Mouse (Mus musculus) midbrain, embryonic 13.5 days (tissue): ENCODE data around the gene Tarsl2. TPM values are rescaled to one million over a fixed set of nuclear protein-coding genes. Genes with fewer than 3 reads are reported as not detected.

ENCODE experiments used
- ATAC-seq: fragments of 200-750 bp; cut with Nextera tagmentation; 2 replicates; pipeline ENCODE4 v1.8.0; 2017; ENCODE audit warnings: mild to moderate bottlenecking, moderate TSS enrichment, moderate library complexity
- H3K27ac ChIP-seq: fragments of 300-500 bp; sonication (generic); 2 replicates; pipeline ENCODE4 v1.5.1; 2015; ENCODE audit warnings: inconsistent platforms, mild to moderate bottlenecking, moderate library complexity
- H3K27me3 ChIP-seq: fragments of 300-500 bp; sonication (generic); 2 replicates; pipeline ENCODE4 v1.6.1; 2015; ENCODE audit warnings: mild to moderate bottlenecking, inconsistent platforms
- H3K36me3 ChIP-seq: fragments of 300-500 bp; sonication (generic); 2 replicates; pipeline ENCODE4 v1.6.1; 2015; ENCODE audit warnings: mild to moderate bottlenecking, inconsistent platforms
- H3K4me1 ChIP-seq: fragments of 300-500 bp; sonication (generic); replicated peaks from 2 replicates; pipeline ENCODE4 v1.6.1; 2015; ENCODE audit warnings: inconsistent platforms
- H3K4me2 ChIP-seq: fragments of 300-500 bp; sonication (generic); replicated peaks from 2 replicates; pipeline ENCODE4 v1.6.1; 2015; ENCODE audit warnings: moderate library complexity, mild to moderate bottlenecking, inconsistent platforms
- H3K4me3 ChIP-seq: fragments of 300-500 bp; sonication (generic); replicated peaks from 2 replicates; pipeline ENCODE4 v1.5.1; 2015; ENCODE audit warnings: mild to moderate bottlenecking, inconsistent platforms
- H3K9ac ChIP-seq: fragments of 300-500 bp; sonication (generic); replicated peaks from 2 replicates; pipeline ENCODE4 v1.6.1; 2015; ENCODE audit warnings: mild to moderate bottlenecking, inconsistent platforms
- H3K9me3 ChIP-seq: fragments of 300-500 bp; sonication (generic); 2 replicates; pipeline ENCODE4 v1.6.1; 2016; ENCODE audit warnings: mild to moderate bottlenecking, inconsistent platforms
- WGBS: fragments of 180-500 bp; shearing (Covaris S2); methylation state at CpG from one replicate; pipeline ENCODE4 v1.1.7; 2015; 5-methylcytosine and 5-hydroxymethylcytosine counted together
- polyA plus RNA-seq: library from polyadenylated mRNA; unstranded; fragments of >200 nt; fragmentation: Nextera tagmentation; extraction: Ambion mirVana; gene quantifications from 2 replicates; pipeline ENCODE4 v1.2.1, GENCODE M21; 2015

Tarsl2 gene
- 10.1 and 11.2 TPM in 2 replicates for polyA plus RNA-seq

DNA sequence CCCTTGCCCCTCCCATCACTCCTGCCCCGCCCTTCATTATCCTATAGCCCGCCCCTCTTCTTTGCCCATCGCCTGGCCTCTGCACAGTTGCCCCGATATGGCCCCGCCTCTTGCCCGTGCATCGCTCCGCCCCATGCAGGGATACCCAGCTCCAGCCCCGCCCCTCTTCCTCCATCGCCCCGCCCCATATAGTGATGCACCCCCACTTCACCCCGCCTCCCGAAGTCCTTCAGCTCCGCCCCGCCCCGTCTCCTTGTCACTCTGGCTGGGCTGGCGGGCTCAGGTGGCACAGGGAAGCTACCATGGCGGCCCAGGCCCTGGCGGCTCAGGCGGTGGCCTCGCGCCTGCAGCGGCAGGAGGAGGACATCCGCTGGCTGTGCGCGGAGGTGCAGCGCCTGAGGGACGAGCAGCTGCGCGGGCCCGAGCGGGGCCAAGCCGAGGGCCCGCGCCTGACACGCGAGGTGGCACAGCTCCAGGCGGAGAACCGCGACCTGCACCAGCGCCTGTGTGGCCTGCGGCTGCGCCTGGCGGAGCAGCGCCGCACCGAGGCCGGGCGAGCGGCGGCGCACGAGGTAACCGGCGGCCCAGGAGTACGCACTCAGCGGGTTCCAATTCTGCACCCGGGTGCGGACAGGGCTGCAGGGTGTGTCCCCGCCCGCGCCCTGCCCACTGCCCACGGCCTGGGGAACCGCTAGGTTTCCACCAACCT, at the start of gene Tarsl2:
TSS of gene Tarsl2 (plus strand) at position 256 of the 709 bp plus-strand sequence.
- peak within 1 kb of the TSS; percentile 67 for H3K4me2 ChIP-seq
- H3K4me3 ChIP-seq = peak within 1 kb of the TSS; percentile 60
- under 1% methylated on average over 61 of the region's 64 CpGs for WGBS
- H3K9ac ChIP-seq = peak within 1 kb of the TSS; percentile 76
- H3K36me3 ChIP-seq = peaks cover 24% of the 10 kb centered on the region
- peak; percentile 98 for ATAC-seq
- peaks cover 20% of the 10 kb centered on the region for H3K27me3 ChIP-seq
- H3K9me3 ChIP-seq = peaks cover 9% of the 10 kb centered on the region
- peak within 1 kb of the TSS; percentile 85 for H3K27ac ChIP-seq
- H3K4me1 ChIP-seq = peaks cover 7% of the 10 kb centered on the region

DNA sequence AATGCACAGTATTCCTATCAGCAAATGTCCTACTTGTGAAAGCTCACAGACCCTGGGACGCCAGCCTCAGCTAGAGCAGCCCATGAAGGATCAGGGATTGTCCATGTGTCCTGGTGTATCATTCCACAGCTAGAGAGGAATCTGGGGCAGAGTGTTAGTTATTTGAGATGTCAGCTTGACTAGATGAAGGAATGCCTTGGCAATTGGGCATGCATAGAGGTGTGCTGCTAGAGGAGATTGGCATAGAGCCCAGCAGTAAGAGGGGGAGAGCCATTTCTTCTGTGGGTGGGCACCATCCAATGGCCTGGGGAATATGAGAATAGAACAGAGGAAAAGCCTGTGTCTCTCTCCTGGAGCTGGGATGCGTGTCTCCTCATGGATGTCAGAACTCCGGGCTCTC, 38.6 kb upstream of the Tarsl2 start:
- Histone ChIP-seq H3K9me3 (no peaks in the 10 kb centered on the region), H3K4me3 (no peak overlapping the region), H3K27me3 (no peaks in the 10 kb centered on the region), H3K4me1 (0 out of 2 replicates have a peak, but pooled peaks cover 3% of the 10 kb centered on the region), H3K36me3 (no peaks in the 10 kb centered on the region), H3K27ac (no peak overlapping the region), H3K4me2 (no peak overlapping the region), H3K9ac (no peak overlapping the region)
- 94% methylated on average over 3 of the region's 3 CpGs for WGBS
- no peak for ATAC-seq

DNA sequence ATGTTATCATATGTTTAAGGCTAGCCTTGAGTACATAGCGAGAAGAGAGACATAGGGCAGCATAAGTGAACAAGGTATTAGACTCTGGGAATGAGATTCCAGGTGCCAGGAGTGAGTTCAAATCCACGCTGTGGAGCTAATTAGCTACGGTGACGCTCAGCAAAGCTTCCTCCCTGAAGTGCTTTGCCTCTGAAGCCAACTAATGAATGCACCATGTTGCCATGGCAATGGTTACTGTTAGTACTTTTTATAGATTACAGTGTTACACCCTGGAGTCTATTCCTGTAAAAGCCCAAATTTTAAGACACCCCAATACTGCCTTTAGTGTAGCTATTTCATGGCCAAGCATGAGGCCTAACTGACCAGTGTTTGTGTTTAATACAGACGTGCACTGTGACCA, 37.7 kb upstream of the Tarsl2 start:
- Histone ChIP-seq H3K4me2 (no peak overlapping the region), H3K9me3 (no peaks in the 10 kb centered on the region), H3K36me3 (no peaks in the 10 kb centered on the region), H3K4me1 (0 out of 2 replicates have a peak, but pooled peaks cover 3% of the 10 kb centered on the region), H3K27ac (no peak overlapping the region), H3K4me3 (no peak overlapping the region), H3K27me3 (no peaks in the 10 kb centered on the region), H3K9ac (no peak overlapping the region)
- no peak for ATAC-seq
- WGBS = 67% methylated on average over 5 of the region's 5 CpGs

DNA sequence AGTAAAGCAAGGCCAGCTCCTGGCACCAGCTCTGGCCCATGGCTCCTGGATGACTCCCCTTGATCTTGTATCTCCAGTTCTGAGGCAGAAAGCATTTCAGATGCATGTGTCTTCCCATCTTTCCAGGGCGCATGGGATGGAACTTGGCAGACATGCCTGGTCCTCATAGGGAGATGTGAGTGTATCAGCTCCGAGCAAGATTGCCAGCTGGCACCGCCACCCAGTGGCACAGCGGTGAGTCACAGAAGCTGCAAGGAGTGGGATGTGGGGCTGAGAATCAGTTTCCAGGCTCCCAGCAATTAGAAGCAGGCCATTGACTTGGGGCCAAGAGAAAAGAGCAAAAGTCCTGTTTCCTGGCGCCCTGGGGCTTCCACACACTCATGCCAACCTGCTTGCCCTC, 34.5 kb upstream of the Tarsl2 start:
- no peak for ATAC-seq
- H3K4me2 ChIP-seq = no peak overlapping the region
- H3K9ac ChIP-seq = no peak overlapping the region
- 73% methylated on average over 5 of the region's 5 CpGs for WGBS
- no peak overlapping the region for H3K4me3 ChIP-seq
- H3K4me1 ChIP-seq = 0 out of 2 replicates have a peak, but pooled peaks cover 3% of the 10 kb centered on the region
- no peaks in the 10 kb centered on the region for H3K27me3 ChIP-seq
- H3K27ac ChIP-seq = no peak overlapping the region
- no peaks in the 10 kb centered on the region for H3K36me3 ChIP-seq
- no peaks in the 10 kb centered on the region for H3K9me3 ChIP-seq

DNA sequence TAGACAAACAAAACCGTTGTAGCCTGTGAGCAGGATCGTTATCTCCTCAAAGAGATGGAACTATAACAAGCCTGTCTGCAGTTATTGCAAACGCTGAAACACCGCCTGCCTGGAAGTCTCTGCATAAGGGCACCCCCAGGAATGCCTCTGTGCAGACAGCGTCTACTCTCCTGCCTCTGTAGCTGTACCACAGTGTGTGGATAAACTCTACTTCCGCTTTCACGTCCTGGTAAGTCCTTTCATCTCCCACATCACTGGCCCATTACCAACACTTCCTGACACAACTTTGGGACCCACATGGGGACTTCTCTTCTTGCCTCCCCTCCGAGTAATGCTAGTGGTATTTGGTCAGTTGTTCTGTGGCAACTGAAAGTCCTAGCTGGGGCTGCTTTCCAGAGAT, 34.0 kb upstream of the Tarsl2 start:
- no peaks in the 10 kb centered on the region for H3K36me3 ChIP-seq
- H3K9ac ChIP-seq = no peak overlapping the region
- WGBS = 78% methylated on average over 8 of the region's 8 CpGs
- H3K4me2 ChIP-seq = no peak overlapping the region
- H3K27me3 ChIP-seq = no peaks in the 10 kb centered on the region
- 0 out of 2 replicates have a peak, but pooled peaks cover 3% of the 10 kb centered on the region for H3K4me1 ChIP-seq
- no peaks in the 10 kb centered on the region for H3K9me3 ChIP-seq
- H3K27ac ChIP-seq = no peak overlapping the region
- no peak overlapping the region for H3K4me3 ChIP-seq
- ATAC-seq = no peak

DNA sequence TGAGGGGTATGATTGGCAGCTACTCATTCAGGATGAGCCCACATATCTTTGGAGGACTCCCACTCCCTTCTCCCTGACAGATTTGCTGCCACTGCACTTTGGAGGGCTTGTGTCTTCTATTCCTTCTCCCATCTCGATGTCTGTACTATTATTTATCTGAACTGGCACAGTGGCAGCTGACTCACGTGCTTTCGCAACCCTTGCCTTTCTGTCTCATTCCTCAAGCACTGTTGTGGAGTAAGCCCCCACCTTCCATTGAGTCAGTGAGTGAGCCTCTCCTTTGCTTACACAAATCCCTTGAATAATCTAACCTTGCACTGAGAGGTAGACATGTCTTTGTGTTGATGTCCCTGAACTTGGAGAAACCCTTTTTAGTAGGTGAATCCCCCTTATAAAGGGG, 33.4 kb upstream of the Tarsl2 start:
- no peaks in the 10 kb centered on the region for H3K36me3 ChIP-seq
- H3K4me3 ChIP-seq = no peak overlapping the region
- H3K27ac ChIP-seq = no peak overlapping the region
- ATAC-seq = no peak
- H3K27me3 ChIP-seq = no peaks in the 10 kb centered on the region
- 88% methylated on average over 3 of the region's 3 CpGs for WGBS
- H3K4me2 ChIP-seq = no peak overlapping the region
- H3K9me3 ChIP-seq = no peaks in the 10 kb centered on the region
- H3K4me1 ChIP-seq = 0 out of 2 replicates have a peak, but pooled peaks cover 3% of the 10 kb centered on the region
- H3K9ac ChIP-seq = no peak overlapping the region

DNA sequence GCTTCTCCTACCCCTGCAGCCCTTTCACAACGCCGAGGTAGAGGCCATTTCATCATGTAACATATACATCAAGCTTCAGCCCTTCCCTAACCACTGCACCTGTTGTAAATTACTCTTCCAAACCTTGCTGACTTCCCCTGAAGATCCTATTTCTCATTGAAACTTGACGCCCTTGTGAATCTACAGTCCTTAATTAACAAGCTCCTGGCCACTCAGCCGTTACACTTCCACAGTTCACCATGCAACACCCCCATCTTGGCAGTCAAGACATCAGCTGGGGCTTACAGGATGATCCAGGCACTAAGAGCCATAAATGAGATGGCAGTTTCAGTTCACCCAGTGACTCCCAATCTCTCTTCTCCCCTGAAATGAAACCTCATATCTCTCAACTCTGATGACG, 31.0 kb upstream of the Tarsl2 start:
- H3K4me1 ChIP-seq = no peaks in the 10 kb centered on the region
- 83% methylated on average over 5 of the region's 5 CpGs for whole genome bisulfite sequencing
- H3K9me3 ChIP-seq = no peaks in the 10 kb centered on the region
- no peak overlapping the region for H3K9ac ChIP-seq
- H3K36me3 ChIP-seq = no peaks in the 10 kb centered on the region
- no peaks in the 10 kb centered on the region for H3K27me3 ChIP-seq
- no peak overlapping the region for H3K4me3 ChIP-seq
- H3K27ac ChIP-seq = no peak overlapping the region
- no peak overlapping the region for H3K4me2 ChIP-seq
- ATAC-seq = no peak

DNA sequence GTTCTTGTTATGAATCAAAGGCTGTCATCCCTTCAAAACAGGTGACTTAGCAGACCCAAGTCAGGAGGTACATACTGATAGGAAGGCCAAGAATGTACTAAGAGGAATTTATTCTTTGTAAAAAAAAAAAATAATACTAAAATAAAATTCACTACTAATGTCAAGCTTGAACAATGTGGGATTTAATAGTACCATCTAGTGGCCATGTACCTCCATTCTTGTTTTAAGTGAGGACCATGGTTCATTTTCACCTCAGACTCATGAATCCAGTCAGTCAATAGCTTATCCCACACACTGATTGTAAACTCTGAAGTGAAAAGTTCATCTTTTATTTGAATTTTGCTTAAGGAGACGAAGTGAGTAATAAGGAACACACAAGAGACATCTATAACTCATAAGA, 25.9 kb upstream of the Tarsl2 start:
- no peak for ATAC-seq
- Histone ChIP-seq H3K9me3 (no peaks in the 10 kb centered on the region), H3K4me3 (no peak overlapping the region), H3K36me3 (no peaks in the 10 kb centered on the region), H3K4me1 (no peaks in the 10 kb centered on the region), H3K4me2 (no peak overlapping the region), H3K27ac (no peak overlapping the region), H3K9ac (no peak overlapping the region), H3K27me3 (no peaks in the 10 kb centered on the region)
- WGBS = 61% methylated on average over 1 of the region's 1 CpGs

DNA sequence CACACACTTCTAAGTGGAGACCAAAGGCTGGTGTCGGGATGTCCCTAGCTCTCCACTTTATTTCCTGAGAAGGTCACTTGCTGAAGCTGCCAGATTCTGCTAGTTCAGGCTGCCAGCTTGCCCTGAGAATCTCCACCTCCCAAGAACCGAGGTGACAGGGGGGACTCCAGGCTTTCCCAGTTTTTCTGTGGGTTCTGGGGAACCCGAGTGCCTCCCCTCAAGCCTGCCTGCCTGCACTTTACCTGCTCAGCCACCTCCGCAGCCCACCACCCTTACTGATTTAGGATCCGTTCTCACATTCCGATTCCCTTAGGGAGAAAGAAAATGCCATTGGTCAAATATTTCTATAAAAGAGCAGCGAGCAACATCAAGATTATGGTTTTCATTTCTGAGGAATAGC, 24.0 kb upstream of the Tarsl2 start:
- H3K9ac ChIP-seq = no peak overlapping the region
- WGBS = 83% methylated on average over 7 of the region's 7 CpGs
- H3K27me3 ChIP-seq = no peaks in the 10 kb centered on the region
- no peaks in the 10 kb centered on the region for H3K36me3 ChIP-seq
- H3K9me3 ChIP-seq = no peaks in the 10 kb centered on the region
- no peaks in the 10 kb centered on the region for H3K4me1 ChIP-seq
- no peak overlapping the region for H3K4me3 ChIP-seq
- H3K27ac ChIP-seq = no peak overlapping the region
- H3K4me2 ChIP-seq = no peak overlapping the region
- no peak for ATAC-seq

DNA sequence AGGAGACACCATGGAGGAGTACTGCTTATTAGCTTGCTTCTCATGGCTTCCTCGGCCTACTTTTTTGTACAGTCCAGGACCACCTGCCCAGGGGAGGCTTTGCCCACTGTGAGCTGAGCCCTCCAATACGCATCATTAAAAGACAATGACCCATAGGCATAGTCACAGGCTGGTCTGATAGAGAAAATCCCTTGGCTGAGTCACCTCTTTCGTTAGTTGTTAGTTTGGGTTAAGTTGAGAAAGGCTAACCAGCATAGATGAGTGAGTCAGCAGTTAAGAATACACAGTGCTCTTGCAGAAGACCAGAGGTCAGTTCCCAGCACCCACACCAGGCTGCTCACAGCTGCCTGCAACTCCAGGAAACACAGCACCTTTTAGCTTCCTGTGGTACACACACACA, 21.4 kb upstream of the Tarsl2 start:
- H3K9me3 ChIP-seq = no peaks in the 10 kb centered on the region
- WGBS = 91% methylated on average over 3 of the region's 3 CpGs
- no peak overlapping the region for H3K27ac ChIP-seq
- no peaks in the 10 kb centered on the region for H3K4me1 ChIP-seq
- H3K4me2 ChIP-seq = no peak overlapping the region
- no peaks in the 10 kb centered on the region for H3K27me3 ChIP-seq
- ATAC-seq = no peak
- H3K4me3 ChIP-seq = no peak overlapping the region
- H3K9ac ChIP-seq = no peak overlapping the region
- H3K36me3 ChIP-seq = no peaks in the 10 kb centered on the region

DNA sequence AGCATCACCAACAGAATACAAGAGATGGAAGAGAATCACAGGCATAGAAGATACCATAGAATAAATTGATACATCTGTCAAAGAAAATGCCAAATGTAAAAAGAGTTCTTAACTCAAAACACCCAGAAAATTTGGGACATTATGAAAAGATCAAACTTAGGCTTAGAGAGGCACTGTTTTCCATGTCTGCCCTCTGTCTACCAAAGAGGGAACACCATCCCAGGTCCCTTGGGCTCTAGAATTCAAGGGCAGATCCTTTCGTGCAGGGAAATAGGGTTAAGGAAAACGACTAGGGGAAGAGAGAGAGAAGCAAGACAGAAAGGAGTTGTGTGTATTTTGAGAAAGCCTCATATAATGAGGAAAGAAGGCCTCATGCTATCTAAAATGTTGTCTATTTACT, 19.2 kb upstream of the Tarsl2 start:
- no peak for ATAC-seq

DNA sequence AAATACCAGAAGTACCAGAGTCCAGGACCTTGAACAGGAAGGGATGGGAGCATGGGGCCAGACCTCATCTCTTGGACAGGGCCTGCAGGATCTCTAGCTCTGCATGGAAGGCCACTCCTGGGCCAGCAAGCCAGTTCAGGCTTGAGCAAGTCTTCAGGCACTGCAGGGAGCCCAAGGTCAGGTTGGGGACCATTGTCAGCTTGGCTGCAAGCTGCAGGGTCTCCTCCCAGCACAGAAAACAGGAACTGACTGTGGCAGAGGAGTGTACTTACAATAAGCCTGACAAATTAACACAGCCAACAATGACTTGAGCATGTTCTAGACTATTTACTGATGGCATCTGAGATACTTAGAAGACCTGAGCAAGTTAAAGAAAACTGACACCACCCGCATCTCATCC, 14.9 kb upstream of the Tarsl2 start:
- Histone ChIP-seq H3K4me3 (no peak overlapping the region), H3K4me1 (no peaks in the 10 kb centered on the region), H3K27me3 (no peaks in the 10 kb centered on the region), H3K9me3 (no peaks in the 10 kb centered on the region), H3K9ac (no peak overlapping the region), H3K36me3 (no peaks in the 10 kb centered on the region), H3K27ac (no peak overlapping the region), H3K4me2 (no peak overlapping the region)
- 91% methylated on average over 1 of the region's 1 CpGs for WGBS
- ATAC-seq = no peak

More for the DNA sequence above, 19.2 kb upstream of the Tarsl2 start:
- Histone ChIP-seq H3K4me3 (no peak overlapping the region), H3K27ac (no peak overlapping the region), H3K4me1 (no peaks in the 10 kb centered on the region), H3K27me3 (no peaks in the 10 kb centered on the region), H3K9me3 (no peaks in the 10 kb centered on the region), H3K36me3 (no peaks in the 10 kb centered on the region), H3K4me2 (no peak overlapping the region), H3K9ac (no peak overlapping the region)
- 60% methylated on average over 2 of the region's 2 CpGs for WGBS

DNA sequence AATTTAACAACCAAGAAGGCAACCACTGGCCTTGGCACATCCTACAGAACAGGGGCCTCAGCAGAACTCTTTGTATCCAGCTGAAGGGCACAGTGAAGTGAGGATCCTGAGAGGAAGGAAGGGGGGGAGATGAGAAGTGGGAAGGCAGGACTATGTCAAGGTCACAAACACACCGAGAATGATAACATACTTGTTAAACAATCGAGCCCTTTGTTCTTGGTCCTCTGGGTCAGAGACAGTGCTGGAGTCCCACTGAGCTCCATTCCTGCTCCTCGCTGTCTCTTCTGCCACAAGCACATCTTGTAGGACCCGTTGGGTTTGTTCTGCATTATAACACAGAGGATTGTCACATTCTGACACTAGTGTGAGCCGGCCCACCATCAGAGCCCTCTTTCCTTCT, 14.0 kb upstream of the Tarsl2 start:
- WGBS = 69% methylated on average over 5 of the region's 5 CpGs
- ATAC-seq = no peak
- peaks cover 5% of the 10 kb centered on the region; the same call in 1 of the 2 replicates for H3K27me3 ChIP-seq
- no peak overlapping the region for H3K9ac ChIP-seq
- no peaks in the 10 kb centered on the region for H3K4me1 ChIP-seq
- no peak overlapping the region for H3K4me3 ChIP-seq
- no peaks in the 10 kb centered on the region for H3K9me3 ChIP-seq
- H3K36me3 ChIP-seq = no peaks in the 10 kb centered on the region
- no peak overlapping the region for H3K4me2 ChIP-seq
- H3K27ac ChIP-seq = no peak overlapping the region
